Mouse (Mus musculus) ES-E14 (cell line): ENCODE measurements at regions not wholly inside any gene's neighbourhood (a gene's known extent, or its start where the extent isn't known, plus 50 kb on each side); places are given as distances from the start of the nearest gene placed in this dataset.

Experiments used
- HCFC1 ChIP-seq: IDR thresholded peaks from 2 replicates; pipeline ENCODE4 v1.6.1; 2012; ENCODE audit warnings: low read length, inconsistent platforms, borderline replicate concordance; ENCODE audit not compliant: insufficient read depth
- MAFK ChIP-seq: IDR thresholded peaks from 2 replicates; pipeline ENCODE4 v1.6.1; 2014; ENCODE audit warnings: mild to moderate bottlenecking, low read depth, low read length, inconsistent platforms; ENCODE audit not compliant: insufficient read depth
- ZC3H11A ChIP-seq: IDR thresholded peaks from 2 replicates; pipeline ENCODE4 v1.6.1; 2012; ENCODE audit warnings: low read depth, mild to moderate bottlenecking, inconsistent platforms, low read length, borderline replicate concordance
- ZNF384 ChIP-seq: IDR thresholded peaks from 2 replicates; pipeline ENCODE4 v1.6.1; 2012; ENCODE audit warnings: low read depth, low read length, inconsistent platforms

- TF ChIP-seq HCFC1 (no peak), ZC3H11A (no peak), MAFK (no peak), ZNF384 (no peak)
These were observed 460.6 kb upstream of the Htr2a start for GRCm38 (mm10) chr14:74180066-74180465.
